Mouse (Mus musculus): ENCODE data around the gene Psmd2. TPM values are rescaled to one million over a fixed set of nuclear protein-coding genes. Genes with fewer than 3 reads are reported as not detected.

The Psmd2 gene
- polyA plus RNA-seq, 1 experiment from 2014 or later, result 353 TPM

GRCm38 (mm10) chr16:20693111-20693701 lies 41.8 kb downstream of the Psmd2 start, which contains the start of gene Fam131a:
Gene Fam131a, plus strand, starts transcription at chr16:20693241.
- peak; percentile 96 for ATAC-seq (replicated peaks; ENCODE audit: low FRiP score)
- whole genome bisulfite sequencing, result under 1% methylated on average over 37 of the region's 37 CpGs
- Histone ChIP-seq H3K4me3 (replicated peaks) (peak within 1 kb of the TSS; percentile 65), H3K4me1 (peaks cover 40% of the 10 kb centered on the region), H3K36me3 (peaks cover 45% of the 10 kb centered on the region), H3K9me3 (replicated peaks) (no peaks in the 10 kb centered on the region), H3K27ac (peak within 1 kb of the TSS; percentile 93), H3K9ac (peak within 1 kb of the TSS; percentile 72), H3K27me3 (peaks cover 4% of the 10 kb centered on the region; the same call in 1 of the 2 replicates), H3K4me2 (peak within 1 kb of the TSS; percentile 90)

GRCm38 (mm10) chr16:20694781-20695180 lies 43.3 kb downstream of the Psmd2 start:
- Histone ChIP-seq H3K9ac (no peak overlapping the region), H3K9me3 (replicated peaks) (no peaks in the 10 kb centered on the region), H3K4me2 (peak overlapping the region; percentile 62), H3K36me3 (peaks cover 35% of the 10 kb centered on the region), H3K27me3 (peaks cover 4% of the 10 kb centered on the region; the same call in 1 of the 2 replicates), H3K4me3 (replicated peaks) (0 out of 2 replicates have a peak overlapping the region, but pooled peaks have one; percentile 37), H3K4me1 (peaks cover 40% of the 10 kb centered on the region), H3K27ac (0 out of 2 replicates have a peak overlapping the region, but pooled peaks have one; percentile 33)
- WGBS, result 74% methylated on average over 8 of the region's 8 CpGs
- no peak for ATAC-seq (replicated peaks; ENCODE audit: low FRiP score)

- 0 out of 2 replicates have a peak overlapping the region, but pooled peaks have one; percentile 10 for H3K9ac ChIP-seq
- peak; percentile 68 for ATAC-seq (replicated peaks; ENCODE audit: low FRiP score)
- peaks cover 4% of the 10 kb centered on the region; the same call in 1 of the 2 replicates for H3K27me3 ChIP-seq
- peak overlapping the region; percentile 37 for H3K4me3 ChIP-seq (replicated peaks)
- H3K27ac ChIP-seq, result 0 out of 2 replicates have a peak overlapping the region, but pooled peaks have one; percentile 13
- peak overlapping the region; percentile 62 for H3K4me2 ChIP-seq
- H3K36me3 ChIP-seq, result peaks cover 29% of the 10 kb centered on the region
- 3% methylated on average over 46 of the region's 46 CpGs for WGBS
- H3K4me1 ChIP-seq, result peaks cover 45% of the 10 kb centered on the region
- no peaks in the 10 kb centered on the region for H3K9me3 ChIP-seq (replicated peaks)
These were observed 44.3 kb downstream of the Psmd2 start for GRCm38 (mm10) chr16:20695622-20696323.

- Histone ChIP-seq H3K27ac (no peak overlapping the region), H3K36me3 (peaks cover 15% of the 10 kb centered on the region), H3K27me3 (peaks cover 4% of the 10 kb centered on the region; the same call in 1 of the 2 replicates), H3K4me3 (replicated peaks) (no peak overlapping the region), H3K9ac (no peak overlapping the region), H3K4me2 (no peak overlapping the region), H3K9me3 (replicated peaks) (no peaks in the 10 kb centered on the region), H3K4me1 (peaks cover 47% of the 10 kb centered on the region)
- 87% methylated on average over 5 of the region's 5 CpGs for WGBS
- ATAC-seq (replicated peaks; ENCODE audit: low FRiP score), result no peak
These were observed 47.8 kb downstream of the Psmd2 start for GRCm38 (mm10) chr16:20699266-20699665.

- H3K9me3 ChIP-seq (replicated peaks), result no peaks in the 10 kb centered on the region
- peaks cover 22% of the 10 kb centered on the region for H3K36me3 ChIP-seq
- no peak overlapping the region for H3K27ac ChIP-seq
- H3K4me1 ChIP-seq, result peaks cover 41% of the 10 kb centered on the region
- no peak overlapping the region for H3K4me3 ChIP-seq (replicated peaks)
- peaks cover 4% of the 10 kb centered on the region; the same call in 1 of the 2 replicates for H3K27me3 ChIP-seq
- H3K9ac ChIP-seq, result no peak overlapping the region
- ATAC-seq (replicated peaks; ENCODE audit: low FRiP score), result no peak
- no peak overlapping the region for H3K4me2 ChIP-seq
- WGBS, result 47% methylated on average over 5 of the region's 5 CpGs
These were observed 48.6 kb downstream of the Psmd2 start for GRCm38 (mm10) chr16:20700036-20700435.

GRCm38 (mm10) chr16:20701316-20701715 lies 49.9 kb downstream of the Psmd2 start:
- 25% methylated on average over 7 of the region's 7 CpGs for WGBS

GRCm38 (mm10) chr16:20701729-20702521 lies 50.5 kb downstream of the Psmd2 start:
- 0 out of 2 replicates have a peak overlapping the region, but pooled peaks have one; percentile 31 for H3K9ac ChIP-seq
- H3K4me2 ChIP-seq, result peak overlapping the region; percentile 33
- H3K4me1 ChIP-seq, result peaks cover 25% of the 10 kb centered on the region
- H3K9me3 ChIP-seq (replicated peaks), result no peaks in the 10 kb centered on the region
- no peak overlapping the region for H3K4me3 ChIP-seq (replicated peaks)
- peaks cover 39% of the 10 kb centered on the region for H3K36me3 ChIP-seq
- ATAC-seq (replicated peaks; ENCODE audit: low FRiP score), result peak; percentile 44
- H3K27ac ChIP-seq, result peak overlapping the region; percentile 90
- no peaks in the 10 kb centered on the region for H3K27me3 ChIP-seq
- 21% methylated on average over 12 of the region's 12 CpGs for WGBS

More at GRCm38 (mm10) chr16:20701316-20701715, 49.9 kb downstream of the Psmd2 start:
- Histone ChIP-seq H3K27ac (peak overlapping the region; percentile 90), H3K36me3 (peaks cover 33% of the 10 kb centered on the region), H3K9ac (no peak overlapping the region), H3K9me3 (replicated peaks) (no peaks in the 10 kb centered on the region), H3K4me2 (no peak overlapping the region), H3K27me3 (peaks cover 1% of the 10 kb centered on the region; the same call in 1 of the 2 replicates), H3K4me1 (peaks cover 29% of the 10 kb centered on the region), H3K4me3 (replicated peaks) (no peak overlapping the region)
- peak; percentile 76 for ATAC-seq (replicated peaks; ENCODE audit: low FRiP score)

GRCm38 (mm10) chr16:20702522-20702893 lies 51.1 kb downstream of the Psmd2 start:
- peak overlapping the region; percentile 90 for H3K27ac ChIP-seq
- 8% methylated on average over 8 of the region's 8 CpGs for WGBS
- peak overlapping the region; percentile 33 for H3K4me2 ChIP-seq

GRCm38 (mm10) chr16:20703071-20703470 lies 51.6 kb downstream of the Psmd2 start:
- no peak overlapping the region for H3K4me2 ChIP-seq
- no peaks in the 10 kb centered on the region for H3K27me3 ChIP-seq
- H3K4me1 ChIP-seq, result peaks cover 25% of the 10 kb centered on the region
- H3K9me3 ChIP-seq (replicated peaks), result no peaks in the 10 kb centered on the region
- 0 out of 2 replicates have a peak overlapping the region, but pooled peaks have one; percentile 10 for H3K9ac ChIP-seq
- no peak overlapping the region for H3K27ac ChIP-seq
- ATAC-seq (replicated peaks; ENCODE audit: low FRiP score), result no peak
- peaks cover 51% of the 10 kb centered on the region for H3K36me3 ChIP-seq
- H3K4me3 ChIP-seq (replicated peaks), result no peak overlapping the region
- WGBS, result 88% methylated on average over 10 of the region's 10 CpGs

More at GRCm38 (mm10) chr16:20702522-20702893, 51.1 kb downstream of the Psmd2 start:
- H3K27me3 ChIP-seq, result no peaks in the 10 kb centered on the region
- H3K4me3 ChIP-seq (replicated peaks), result no peak overlapping the region
- peak; percentile 76 for ATAC-seq (replicated peaks; ENCODE audit: low FRiP score)
- peaks cover 45% of the 10 kb centered on the region for H3K36me3 ChIP-seq
- H3K9me3 ChIP-seq (replicated peaks), result no peaks in the 10 kb centered on the region
- H3K4me1 ChIP-seq, result peaks cover 25% of the 10 kb centered on the region
- 0 out of 2 replicates have a peak overlapping the region, but pooled peaks have one; percentile 31 for H3K9ac ChIP-seq

- no peaks in the 10 kb centered on the region for H3K27me3 ChIP-seq
- 89% methylated on average over 6 of the region's 6 CpGs for WGBS
- no peak for ATAC-seq (replicated peaks; ENCODE audit: low FRiP score)
- H3K36me3 ChIP-seq, result peaks cover 57% of the 10 kb centered on the region
- no peak overlapping the region for H3K4me2 ChIP-seq
- H3K4me3 ChIP-seq (replicated peaks), result no peak overlapping the region
- no peaks in the 10 kb centered on the region for H3K9me3 ChIP-seq (replicated peaks)
- peaks cover 25% of the 10 kb centered on the region for H3K4me1 ChIP-seq
- no peak overlapping the region for H3K27ac ChIP-seq
- H3K9ac ChIP-seq, result no peak overlapping the region
These were observed 52.4 kb downstream of the Psmd2 start for GRCm38 (mm10) chr16:20703699-20704400.

GRCm38 (mm10) chr16:20705786-20706185 lies 54.3 kb downstream of the Psmd2 start:
- H3K27ac ChIP-seq, result no peak overlapping the region
- no peak overlapping the region for H3K4me2 ChIP-seq
- WGBS, result 85% methylated on average over 3 of the region's 3 CpGs
- no peaks in the 10 kb centered on the region for H3K27me3 ChIP-seq
- ATAC-seq (replicated peaks; ENCODE audit: low FRiP score), result no peak
- peaks cover 20% of the 10 kb centered on the region for H3K4me1 ChIP-seq
- no peak overlapping the region for H3K9ac ChIP-seq
- no peak overlapping the region for H3K4me3 ChIP-seq (replicated peaks)
- H3K36me3 ChIP-seq, result peaks cover 61% of the 10 kb centered on the region
- H3K9me3 ChIP-seq (replicated peaks), result no peaks in the 10 kb centered on the region
